Mouse (Mus musculus): ENCODE data around the gene Nfkb2.

Nfkb2 gene

GRCm38 (mm10) chr19:46347936-46348668 is 44.0 kb downstream of the Nfkb2 start:
- DNase-seq, result no peak

GRCm38 (mm10) chr19:46348761-46349458 is 44.8 kb downstream of the Nfkb2 start:
- peak; percentile 79 for DNase-seq

- DNase-seq, result no peak
Measured at GRCm38 (mm10) chr19:46349550-46349949, 45.4 kb downstream of the Nfkb2 start.

- DNase-seq, result peak; percentile 59
Measured at GRCm38 (mm10) chr19:46350168-46350932, 46.2 kb downstream of the Nfkb2 start, which contains the start of gene 2310034G01Rik. Gene 2310034G01Rik (minus strand): TSS chr19:46350302.

- DNase-seq, result peak; percentile 87
Measured at GRCm38 (mm10) chr19:46356701-46357138, 52.6 kb downstream of the Nfkb2 start.

GRCm38 (mm10) chr19:46357344-46358280 is 53.5 kb downstream of the Nfkb2 start:
- peak; percentile 45 for DNase-seq

GRCm38 (mm10) chr19:46358381-46358780 is 54.3 kb downstream of the Nfkb2 start:
- DNase-seq, result no peak

All from lung, postnatal 10 days (tissue).